Mouse (Mus musculus): ENCODE measurements around the gene Ppp1r36.
A peak's percentile ranks its signal among the peaks of the same experiment; 100 is the strongest.

Ppp1r36 gene

GRCm38 (mm10) chr12:76417433-76417854 lies at the start of gene Ppp1r36:
TSS of gene Ppp1r36 (plus strand) at chr12:76417538.
- no peak for DNase-seq (ENCODE audit: low spot score)

DNA sequence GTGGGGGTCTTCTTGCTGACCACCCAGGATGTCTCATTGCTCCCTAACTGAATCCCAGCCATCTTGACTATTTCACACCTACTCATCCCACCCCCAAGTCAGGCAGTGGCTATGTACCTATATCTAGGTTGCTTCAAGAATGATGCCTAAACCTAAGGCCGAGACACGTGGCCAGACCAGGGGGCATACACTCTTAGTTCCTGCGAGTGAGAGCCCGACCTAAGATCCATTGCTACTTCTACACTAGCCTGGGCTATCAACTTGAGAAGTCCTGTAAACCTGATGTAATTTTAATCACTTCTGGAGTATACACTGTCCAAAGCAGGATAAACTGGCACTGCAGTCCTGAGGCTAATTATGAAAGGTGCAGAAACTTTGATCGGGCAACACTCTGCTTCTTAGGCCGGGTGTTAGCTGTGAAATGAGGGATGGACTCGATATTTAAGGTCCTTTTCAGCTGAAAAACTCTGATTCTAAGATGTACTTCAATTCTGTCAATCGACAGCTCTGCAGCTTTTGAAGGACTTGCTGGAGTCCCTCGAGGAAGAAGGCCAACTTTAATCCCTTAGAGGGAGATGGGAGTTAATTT lies 49.0 kb upstream of the Ppp1r36 start:
- DNase-seq (ENCODE audit: low spot score) = no peak

DNA sequence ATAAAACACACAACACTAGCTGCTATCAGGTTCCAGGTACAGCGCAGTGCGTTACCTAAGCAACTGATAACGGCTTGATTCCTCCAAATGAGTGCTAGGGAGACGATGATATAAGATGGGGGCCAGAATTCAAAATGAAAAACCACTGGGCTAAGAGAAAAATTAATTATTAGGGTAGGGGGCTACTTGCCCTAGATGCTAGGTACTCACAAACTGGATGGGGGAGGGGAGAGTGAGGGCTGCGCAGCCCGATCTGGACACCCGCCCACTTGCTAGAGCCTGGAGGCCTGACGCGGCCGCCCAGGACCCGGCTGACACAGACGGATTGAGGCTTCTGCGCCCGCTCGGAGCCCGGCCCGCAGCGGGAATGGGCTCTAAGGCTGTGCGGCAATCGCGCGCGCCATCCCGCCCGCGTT lies 48.5 kb upstream of the Ppp1r36 start:
- DNase-seq (ENCODE audit: low spot score) = peak; percentile 75

DNA sequence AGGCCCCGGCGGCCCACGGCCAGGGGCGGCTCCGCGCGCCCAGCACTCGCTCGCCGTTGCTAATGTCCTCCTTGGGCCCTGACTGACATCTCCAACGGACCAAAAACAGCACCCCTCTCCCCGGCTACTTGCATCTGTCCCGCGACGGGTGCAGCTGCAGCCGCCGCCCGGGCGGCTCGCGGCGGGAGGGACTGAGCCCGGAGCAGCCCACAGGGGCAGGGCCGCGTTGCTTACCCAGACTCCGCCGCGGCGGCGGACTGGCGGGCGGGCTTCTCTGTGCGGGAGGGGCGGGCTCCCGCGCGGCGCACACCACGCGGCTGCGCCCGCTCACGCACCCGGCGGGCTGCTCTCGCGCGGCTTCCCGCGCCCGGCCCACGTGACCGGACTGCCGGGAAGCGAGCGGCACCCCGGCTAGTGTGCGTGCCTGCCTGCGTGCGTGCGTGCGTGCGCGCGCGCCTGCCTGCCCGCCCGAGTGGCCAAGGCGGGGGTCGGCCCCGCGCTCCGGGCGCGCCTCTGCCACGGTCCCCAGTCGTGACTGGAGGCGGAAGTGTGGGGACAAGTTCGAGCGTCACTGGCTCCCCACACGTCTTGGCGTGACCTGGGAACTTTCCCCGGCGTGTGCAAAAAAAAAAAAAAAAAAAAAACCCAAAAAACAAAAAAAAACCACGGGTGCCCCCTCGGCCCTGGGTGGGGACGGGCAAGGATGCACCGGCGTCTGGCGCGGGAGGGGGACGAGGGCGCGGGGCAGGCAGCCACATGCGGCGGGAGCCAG lies 47.9 kb upstream of the Ppp1r36 start, which contains the start of gene Zbtb25:
Gene Zbtb25 (minus strand): TSS at position 397 of the 772 bp plus-strand sequence.
- peak; percentile 96 for DNase-seq (ENCODE audit: low spot score)

- DNase-seq (ENCODE audit: low spot score) = peak; percentile 88
These were observed 47.1 kb upstream of the Ppp1r36 start, which contains the start of gene Zbtb1 for GRCm38 (mm10) chr12:76369978-76370830. TSS of gene Zbtb1 (plus strand) at chr12:76370266.

- peak; percentile 79 for DNase-seq (ENCODE audit: low spot score)
These were observed 46.3 kb upstream of the Ppp1r36 start for GRCm38 (mm10) chr12:76370831-76371571.

GRCm38 (mm10) chr12:76372046-76372445 lies 45.3 kb upstream of the Ppp1r36 start:
- DNase-seq (ENCODE audit: low spot score) = no peak

DNA sequence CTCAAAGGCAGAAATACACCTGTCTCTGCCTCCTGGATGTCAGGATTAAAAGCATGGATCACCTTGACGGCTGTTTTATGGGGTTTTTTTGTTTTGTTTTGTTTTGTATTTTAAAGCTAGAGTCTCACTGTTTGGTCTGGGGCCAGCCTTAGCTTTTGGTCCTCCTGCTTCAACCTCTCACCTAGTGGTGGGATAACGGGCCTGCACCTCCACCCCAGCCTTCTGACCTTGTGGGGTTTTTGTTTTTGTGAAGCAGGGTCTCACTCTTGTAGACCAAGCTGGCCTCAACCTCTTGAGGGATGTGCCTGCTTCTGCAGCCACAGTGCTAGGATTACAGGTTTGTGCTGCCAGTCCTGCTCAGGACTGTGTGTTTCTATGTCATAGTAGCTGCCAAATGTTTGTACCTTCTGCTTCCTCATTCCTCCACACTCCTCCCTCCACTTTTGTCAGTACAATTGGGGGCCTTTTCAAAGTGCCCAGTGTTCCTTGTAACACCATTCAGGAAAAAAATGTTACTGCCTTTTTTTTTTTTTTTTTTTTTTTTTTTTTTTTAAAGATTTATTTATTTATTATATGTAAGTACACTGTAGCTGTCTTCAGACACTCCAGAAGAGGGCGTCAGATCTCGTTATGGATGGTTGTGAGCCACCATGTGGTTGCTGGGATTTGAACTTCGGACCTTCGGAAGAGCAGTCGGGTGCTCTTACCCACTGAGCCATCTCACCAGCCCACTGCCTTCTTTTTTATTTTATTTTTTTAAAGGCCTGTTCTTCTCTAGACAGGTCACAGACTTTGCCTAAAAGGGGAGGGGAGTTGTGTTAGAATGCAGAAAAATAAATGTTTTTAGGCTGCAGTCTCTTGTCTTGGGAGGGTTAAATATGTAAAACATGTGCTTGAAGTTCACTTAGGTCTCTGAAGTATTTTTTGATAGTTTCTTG lies 44.2 kb upstream of the Ppp1r36 start:
- peak; percentile 38 for DNase-seq (ENCODE audit: low spot score)

- DNase-seq (ENCODE audit: low spot score) = no peak
These were observed 43.3 kb upstream of the Ppp1r36 start for GRCm38 (mm10) chr12:76373991-76374390.

GRCm38 (mm10) chr12:76374911-76375310 lies 42.4 kb upstream of the Ppp1r36 start:
- no peak for DNase-seq (ENCODE audit: low spot score)

DNA sequence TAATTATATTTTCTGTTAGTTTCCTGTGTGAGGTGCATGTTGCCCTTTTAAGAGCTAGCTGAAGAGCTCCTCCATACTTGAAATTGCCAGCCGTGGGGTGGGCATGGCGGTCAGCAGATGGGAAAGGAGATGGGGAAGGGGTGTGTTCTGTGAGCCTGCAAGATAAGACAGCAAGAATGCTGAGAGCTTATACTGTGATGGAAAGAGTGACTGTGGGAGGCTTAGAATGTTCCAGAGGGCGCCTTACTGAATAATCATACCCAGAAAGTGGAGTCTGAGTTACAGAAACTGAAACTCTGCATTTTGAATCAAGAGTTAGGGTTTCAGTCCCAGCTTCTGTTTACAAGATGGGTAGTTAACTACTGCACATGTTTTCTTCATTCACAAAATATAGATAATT lies 41.8 kb upstream of the Ppp1r36 start:
- DNase-seq (ENCODE audit: low spot score) = no peak

GRCm38 (mm10) chr12:76376649-76377048 lies 40.7 kb upstream of the Ppp1r36 start:
- no peak for DNase-seq (ENCODE audit: low spot score)

DNA sequence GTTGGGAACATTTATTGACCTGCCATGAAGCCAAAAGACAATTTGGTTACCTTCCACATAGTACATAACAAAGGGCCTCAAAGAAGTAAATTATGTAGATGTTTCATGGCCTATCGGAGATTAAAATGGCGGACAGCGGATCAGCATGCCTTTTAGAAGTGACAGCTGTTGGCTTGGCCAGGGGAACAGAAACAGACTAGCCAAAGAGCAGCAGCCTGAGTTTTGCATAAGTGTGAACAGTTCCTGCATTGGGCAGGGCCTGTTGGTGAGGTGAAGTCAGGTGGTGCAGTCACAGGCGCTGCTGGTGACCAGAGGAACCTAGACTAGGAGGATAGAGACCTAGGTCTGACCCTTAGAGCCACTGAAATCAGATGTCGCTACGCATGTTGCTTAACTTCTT lies 40.3 kb upstream of the Ppp1r36 start:
- no peak for DNase-seq (ENCODE audit: low spot score)

GRCm38 (mm10) chr12:76377726-76378125 lies 39.6 kb upstream of the Ppp1r36 start:
- DNase-seq (ENCODE audit: low spot score) = no peak

DNA sequence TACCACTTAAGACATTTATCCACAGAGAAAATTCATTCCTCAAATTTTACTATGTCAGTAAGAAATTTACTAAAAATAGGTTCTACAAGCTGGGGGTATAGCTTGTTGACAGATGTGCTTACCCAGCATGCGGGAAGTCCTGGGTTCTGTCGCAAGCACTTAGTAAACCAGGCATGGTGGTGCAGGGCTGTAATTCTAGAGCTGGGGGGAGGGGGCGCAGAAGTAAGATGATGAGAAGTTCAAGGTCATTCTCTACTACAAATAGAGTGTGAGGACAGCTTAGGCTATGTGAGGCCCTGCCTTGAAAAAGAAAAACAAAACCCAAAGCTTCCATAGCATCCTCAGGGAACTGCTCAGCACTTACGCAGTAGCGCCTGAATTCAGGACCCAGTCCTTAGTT lies 38.8 kb upstream of the Ppp1r36 start:
- no peak for DNase-seq (ENCODE audit: low spot score)

DNA sequence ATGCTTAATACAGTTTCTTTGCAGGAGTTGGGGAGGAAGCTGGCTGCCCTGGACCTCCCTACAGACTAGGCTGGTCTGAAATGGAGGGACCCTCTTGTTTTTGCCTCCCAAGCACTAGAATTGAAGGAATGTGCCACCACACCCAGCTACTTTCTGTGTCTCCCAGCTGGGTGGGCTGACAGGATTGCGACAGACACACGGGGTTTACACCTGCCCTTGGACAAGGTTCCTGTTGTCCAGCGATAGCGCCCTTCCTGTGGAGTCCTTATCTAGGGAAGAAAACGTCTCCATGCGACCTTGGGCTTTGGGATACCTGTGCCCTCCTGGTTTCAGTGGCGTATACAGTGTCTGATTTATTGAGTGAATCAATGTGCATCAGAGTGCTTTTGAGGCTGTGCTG lies 37.2 kb upstream of the Ppp1r36 start:
- no peak for DNase-seq (ENCODE audit: low spot score)

- no peak for DNase-seq (ENCODE audit: low spot score)
These were observed 32.0 kb upstream of the Ppp1r36 start for GRCm38 (mm10) chr12:76385342-76385741.

GRCm38 (mm10) chr12:76388794-76389193 lies 28.5 kb upstream of the Ppp1r36 start:
- no peak for DNase-seq (ENCODE audit: low spot score)

DNA sequence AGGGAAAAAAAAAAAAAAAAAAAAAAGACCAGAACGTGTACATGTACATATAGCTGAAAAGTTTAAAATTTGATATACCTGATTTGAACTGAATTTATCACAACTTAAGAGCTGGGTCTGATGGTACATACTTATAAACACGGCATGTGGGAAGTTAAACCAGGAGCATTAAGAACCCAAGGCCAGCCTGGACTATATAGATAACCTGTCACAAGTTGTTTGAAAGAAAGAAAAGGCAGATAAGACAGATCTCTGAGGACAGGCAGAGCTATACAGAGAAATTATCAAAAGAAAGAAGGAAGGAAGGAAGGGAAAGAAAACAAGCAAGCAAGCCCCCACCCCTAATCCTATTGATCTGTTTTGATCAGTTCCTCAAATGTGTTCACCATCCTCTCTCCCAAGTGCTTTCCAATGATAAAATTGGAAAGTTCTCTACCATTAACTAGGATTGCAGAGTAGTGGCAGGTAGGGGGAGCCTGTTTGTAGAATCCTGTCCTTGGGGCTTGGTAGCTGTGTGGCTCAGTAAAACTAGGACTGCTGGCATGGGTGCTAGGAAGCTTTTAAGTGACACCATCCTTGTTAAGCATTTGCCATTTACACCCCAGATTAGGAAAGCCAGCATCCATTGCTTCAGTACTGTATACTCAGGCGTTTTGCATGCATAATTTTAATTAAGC lies 25.6 kb upstream of the Ppp1r36 start:
- no peak for DNase-seq (ENCODE audit: low spot score)

DNA sequence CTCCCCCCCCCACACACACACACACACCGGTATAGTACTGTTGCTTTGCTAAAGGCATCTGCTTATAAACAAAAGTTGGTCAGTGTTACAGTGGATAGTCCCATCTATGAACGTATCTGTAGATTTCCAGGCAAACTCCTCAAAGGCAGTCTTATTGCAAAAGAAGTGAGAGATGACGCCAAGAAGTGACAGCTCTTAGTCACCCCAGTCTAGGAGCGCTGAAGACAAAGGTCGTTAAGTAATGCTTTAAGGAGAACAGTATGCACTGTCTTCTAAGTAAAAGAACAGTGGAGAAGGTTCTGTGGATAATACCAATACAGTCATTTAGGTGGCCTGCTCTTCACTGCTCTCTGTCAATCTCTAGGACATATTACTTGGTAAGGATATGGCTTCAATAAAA lies 24.4 kb upstream of the Ppp1r36 start:
- DNase-seq (ENCODE audit: low spot score) = no peak

Measured in MN1 (cell line).